Mouse (Mus musculus): ENCODE measurements around the gene Gm42674.

DNA sequence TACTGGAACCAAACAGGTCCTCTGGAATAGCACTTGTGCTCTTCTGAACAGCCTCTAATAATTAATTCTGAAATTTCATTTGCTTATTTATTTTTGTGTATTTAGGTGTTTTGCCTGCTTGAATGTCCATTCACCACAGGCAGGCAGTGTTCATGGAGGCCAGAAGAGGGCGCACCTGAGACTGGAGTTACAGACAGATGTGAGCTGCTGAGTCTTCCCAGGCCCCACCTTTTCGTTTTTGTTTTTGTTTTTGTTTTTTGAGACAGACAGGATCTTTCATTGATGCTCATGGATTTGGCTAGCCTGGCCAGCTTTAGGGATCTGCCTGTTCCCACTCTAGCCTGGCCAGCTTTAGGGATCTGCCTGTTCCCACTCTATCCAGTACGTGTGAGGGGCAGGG is 42.5 kb downstream of the Gm42674 start:
- TF ChIP-seq HCFC1 (IDR thresholded peaks at IDR 0.05; ENCODE audit: borderline replicate concordance, insufficient read depth, low read length) (no peak), CHD2 (IDR thresholded peaks at IDR 0.05; ENCODE audit: low read depth, low read length) (no peak), MAFK (IDR thresholded peaks at IDR 0.05; ENCODE audit: insufficient read depth, low read depth, low read length) (no peak)

Measured in ES-E14 (cell line).